Mouse (Mus musculus): ENCODE measurements around the gene Gm20708.

- TF ChIP-seq CTCF (IDR thresholded peaks at IDR 0.05; ENCODE audit: control insufficient read depth, insufficient read depth, insufficient replicate concordance, low read depth, low read length) (no peak), POLR2A (IDR thresholded peaks at IDR 0.05; ENCODE audit: control insufficient read depth, low read depth, low read length) (no peak)
Measured at GRCm38 (mm10) chr11:117858392-117858791, 48.9 kb downstream of the Gm20708 start.
